Mouse (Mus musculus): ENCODE results near the gene Ceacam16.

Gene Ceacam16

DNA sequence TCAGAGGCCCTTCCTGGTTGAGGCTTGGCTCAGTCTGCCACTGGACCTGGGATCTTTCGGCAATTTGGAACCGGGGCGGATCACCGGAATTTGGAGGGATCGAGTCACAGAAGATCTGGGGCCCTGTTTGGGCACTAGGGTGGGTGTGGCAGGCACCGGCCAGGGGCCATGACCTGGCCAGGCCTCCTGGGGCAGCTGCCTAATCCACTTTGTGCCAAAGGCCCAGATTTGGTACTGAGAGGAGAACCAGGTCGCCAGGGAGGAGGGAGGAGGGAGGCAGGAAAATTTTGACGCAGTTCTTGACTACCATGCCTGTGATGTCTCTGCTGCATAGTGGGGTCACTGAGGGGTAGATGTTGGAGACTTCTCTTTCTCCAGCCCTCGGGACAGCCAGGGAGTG, at the start of gene Ceacam16:
Gene Ceacam16, minus strand, starts transcription at position 101 of the 400 bp plus-strand sequence.
- DNase-seq (ENCODE audit: low read depth, low spot score), result no peak

DNA sequence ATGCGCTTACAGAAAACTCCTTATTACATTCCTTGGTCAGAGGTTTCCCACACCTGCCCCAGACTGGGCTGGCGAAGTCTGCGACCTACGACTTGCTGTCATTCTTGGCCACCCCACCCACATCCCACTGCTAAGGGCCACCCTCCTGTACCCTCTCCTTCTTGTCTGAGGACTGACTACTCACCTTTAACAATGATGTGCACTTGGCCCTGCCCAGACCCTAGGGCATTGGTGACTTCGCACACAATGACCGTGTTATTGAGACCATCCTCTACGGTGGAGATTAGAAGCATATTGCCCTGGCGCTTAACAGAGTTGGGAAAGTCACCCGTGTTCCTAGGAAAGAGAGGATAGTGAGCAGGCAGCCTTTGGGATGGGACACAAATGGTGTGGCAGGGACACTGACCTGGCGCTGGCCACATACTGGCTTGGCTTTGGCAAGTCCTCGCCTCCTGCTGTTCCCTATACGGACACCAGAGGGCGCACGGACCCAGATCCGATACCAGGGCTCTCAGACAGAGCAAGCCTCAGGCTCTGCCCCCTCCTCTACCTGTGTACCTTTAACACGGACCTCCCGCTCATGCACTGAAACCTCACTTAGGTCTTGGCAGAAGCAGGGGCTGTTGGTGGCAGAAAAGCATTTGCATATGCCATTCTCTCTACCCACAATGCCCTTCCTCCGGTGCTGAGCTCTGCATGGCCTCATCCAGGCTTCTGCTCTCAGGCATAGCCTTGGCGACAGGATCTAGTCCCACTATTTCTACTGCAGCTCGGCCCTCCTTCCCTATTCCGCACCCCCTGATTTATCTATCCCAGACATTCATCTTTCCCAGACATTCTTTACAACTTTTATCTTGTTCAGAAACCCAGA, 49.6 kb upstream of the Ceacam16 start:
- DNase-seq (ENCODE audit: low read depth, low spot score), result peak; percentile 68

DNA sequence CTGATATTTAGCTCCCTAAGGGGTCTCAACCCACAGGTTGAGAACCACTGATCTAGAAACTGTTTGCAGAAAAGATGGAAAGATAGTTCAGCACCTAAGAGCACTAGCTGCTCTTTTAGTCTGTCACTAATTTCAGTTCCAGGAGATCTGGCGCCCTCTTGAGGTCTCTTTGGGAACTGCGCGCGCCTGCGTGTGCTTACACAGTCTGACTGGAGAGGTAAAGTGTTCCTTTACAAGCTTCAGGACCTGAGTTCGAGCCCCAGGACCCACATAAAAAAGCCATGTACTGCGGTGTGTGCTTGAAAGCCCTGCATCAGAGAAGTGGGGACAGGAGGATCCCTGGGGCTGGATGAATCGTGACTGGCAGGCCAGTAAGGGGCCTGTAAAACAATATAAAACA, 28.8 kb upstream of the Ceacam16 start:
- DNase-seq (ENCODE audit: low read depth, low spot score), result peak; percentile 29

DNA sequence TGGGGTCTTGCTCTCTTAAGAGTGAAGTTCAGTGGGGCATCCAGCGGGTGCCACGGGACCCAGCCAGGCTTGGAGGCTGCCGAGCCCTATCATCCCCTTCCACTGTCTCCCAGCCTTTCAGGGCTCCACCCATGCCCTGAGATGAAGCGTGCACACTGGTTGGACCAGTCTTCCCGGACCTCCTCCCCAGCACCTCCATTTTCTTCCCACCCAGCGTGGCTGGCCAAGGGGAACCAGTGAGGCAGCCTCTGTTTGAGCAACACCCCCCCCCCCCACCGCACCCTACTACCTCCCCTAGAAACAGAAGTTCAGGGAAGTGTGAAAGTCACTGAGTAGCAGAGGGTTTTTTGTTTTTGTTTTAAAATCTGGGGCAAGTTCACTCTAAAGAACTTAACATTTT, 26.8 kb upstream of the Ceacam16 start, which contains the start of gene Ceacam19:
Gene Ceacam19, minus strand, starts transcription at position 117 of the 400 bp plus-strand sequence.
- DNase-seq (ENCODE audit: low read depth, low spot score), result no peak

DNA sequence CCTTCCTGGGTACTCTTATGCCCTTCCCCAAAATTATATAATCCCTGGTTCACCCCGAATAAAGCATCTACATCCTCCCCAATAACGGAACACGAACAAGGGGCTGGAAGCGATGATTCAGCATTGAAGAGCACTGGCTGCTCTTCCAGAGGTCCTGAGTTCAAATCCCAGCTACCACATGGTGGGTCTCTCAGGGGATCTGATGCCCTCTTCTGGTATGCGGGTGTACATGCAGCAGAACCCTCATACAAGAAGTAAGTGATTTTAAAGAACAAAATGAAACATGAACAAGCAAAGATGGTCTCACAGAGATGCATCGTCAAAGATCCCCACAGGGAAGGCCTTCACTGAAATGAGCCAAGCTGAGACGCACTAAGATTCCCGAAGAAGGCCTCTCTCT, 19.7 kb upstream of the Ceacam16 start:
- no peak for DNase-seq (ENCODE audit: low read depth, low spot score)

DNA sequence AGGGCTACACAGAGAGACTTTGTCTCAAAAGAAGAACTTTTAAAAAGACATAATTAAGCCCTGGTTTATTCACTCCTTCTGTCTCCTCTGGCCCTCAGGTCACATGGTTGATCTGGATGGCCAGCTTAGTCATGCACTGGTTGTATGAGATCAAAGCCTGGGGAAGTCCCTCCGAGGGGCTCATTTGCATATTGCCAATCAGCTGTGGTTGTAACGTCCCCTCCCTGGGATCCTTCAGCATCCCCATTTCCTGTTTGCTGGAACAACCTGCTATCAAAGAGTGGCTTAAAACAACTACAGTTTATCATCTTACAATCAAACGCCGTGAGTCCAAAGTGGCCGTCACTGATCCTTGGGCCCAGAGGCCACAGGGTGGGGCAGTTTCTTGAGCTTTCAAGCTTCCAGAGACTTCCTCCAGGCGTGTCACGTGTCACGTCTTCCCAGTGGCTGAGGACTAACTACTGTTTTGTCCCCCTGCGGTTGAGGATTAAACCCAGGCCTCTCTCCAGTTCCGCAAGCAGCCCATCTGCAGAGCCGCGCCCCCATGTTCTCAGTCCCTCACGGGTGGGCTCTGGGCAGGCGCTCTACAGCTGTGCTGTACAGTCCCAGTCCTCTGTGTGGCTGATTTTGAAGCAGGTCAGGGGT, 15.8 kb upstream of the Ceacam16 start:
- no peak for DNase-seq (ENCODE audit: low read depth, low spot score)

DNA sequence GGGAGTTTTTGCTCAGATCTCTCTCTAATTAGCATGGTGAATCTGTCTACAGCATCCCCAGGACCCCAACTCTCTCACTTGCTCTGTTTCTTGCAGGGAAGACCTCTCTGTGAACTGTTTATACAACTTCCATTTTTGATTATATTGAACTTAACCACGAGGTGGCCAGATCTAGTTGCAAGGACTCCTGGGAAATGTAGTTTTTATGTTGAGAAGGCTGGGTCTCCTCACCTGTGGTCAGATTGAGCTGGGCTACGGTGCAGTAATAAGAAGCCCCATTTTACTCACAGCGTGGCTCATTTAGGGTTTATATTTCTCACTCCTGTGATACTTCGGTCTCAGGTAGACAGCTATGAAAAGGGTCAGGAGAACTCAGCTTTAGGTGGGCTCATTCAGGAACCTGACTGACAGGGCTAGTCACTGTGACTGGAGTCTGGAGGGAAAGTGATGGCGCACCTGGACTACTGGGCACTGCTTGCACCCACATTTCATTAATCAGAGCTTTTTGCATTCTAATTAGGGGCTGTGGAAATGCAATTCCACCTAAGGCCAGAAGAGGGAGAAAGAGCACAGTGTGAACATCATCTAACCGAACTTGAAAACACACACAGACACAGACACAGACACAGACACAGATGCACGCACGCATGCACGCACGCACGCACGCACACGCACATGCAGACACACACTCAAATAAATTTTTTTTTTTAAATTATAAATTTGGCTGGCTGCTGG, 15.0 kb upstream of the Ceacam16 start:
- DNase-seq (ENCODE audit: low read depth, low spot score), result peak; percentile 24

DNA sequence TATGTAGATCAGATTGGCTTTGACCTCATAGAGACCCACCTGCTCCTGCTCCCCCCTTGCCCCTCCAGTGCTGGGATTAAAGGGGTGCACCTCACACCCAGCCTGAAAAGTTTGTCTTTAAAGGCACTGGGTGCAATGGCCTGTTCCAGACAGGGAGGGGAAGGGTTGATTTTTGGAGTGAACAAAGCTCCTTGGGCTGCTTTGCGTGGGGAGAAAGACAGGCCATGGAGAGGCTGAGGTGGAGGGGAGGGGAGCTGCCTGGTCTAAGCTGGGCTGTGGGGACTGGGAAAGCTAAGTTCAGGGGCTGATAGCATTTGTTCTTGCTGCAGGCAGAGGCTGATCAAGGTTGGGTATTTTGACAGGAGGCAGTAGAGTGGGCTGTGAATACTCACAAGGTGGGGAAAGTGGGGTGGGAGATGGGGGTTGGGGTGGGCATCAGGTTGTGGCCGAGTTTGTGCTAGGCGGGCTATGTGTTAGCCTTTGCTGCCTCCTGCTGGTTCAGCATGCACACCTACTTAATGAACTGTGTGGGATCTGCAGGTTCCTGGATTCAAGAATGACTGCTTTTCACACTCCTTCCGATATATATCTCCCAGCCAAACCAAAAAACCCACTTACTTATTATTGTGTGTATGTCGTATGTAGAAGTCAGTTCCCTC, 11.0 kb upstream of the Ceacam16 start:
- peak; percentile 26 for DNase-seq (ENCODE audit: low read depth, low spot score)

DNA sequence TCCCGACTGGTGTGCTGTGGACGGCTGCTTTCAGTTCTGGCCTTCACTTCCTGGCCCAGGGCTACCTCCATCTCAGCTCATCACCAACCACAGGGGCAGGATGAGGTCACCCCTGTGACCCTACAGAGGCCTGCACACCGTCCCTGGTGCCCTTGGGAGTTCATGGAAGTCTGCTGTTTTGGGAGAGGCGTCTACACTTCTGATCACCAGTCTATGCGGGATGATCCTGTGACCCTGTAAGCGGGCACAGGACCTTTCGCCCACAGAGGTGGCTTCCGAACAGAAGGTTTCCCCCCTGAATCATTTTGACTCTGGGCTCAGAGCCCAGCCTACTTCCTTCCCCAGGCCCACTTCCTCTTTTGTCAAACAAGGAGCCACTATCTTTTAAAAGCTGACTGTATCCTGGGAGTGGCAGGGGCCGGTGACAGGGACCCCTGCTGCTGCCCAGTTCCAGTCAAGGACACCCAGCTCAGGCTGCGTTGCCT, 10.1 kb upstream of the Ceacam16 start:
- no peak for DNase-seq (ENCODE audit: low read depth, low spot score)

DNA sequence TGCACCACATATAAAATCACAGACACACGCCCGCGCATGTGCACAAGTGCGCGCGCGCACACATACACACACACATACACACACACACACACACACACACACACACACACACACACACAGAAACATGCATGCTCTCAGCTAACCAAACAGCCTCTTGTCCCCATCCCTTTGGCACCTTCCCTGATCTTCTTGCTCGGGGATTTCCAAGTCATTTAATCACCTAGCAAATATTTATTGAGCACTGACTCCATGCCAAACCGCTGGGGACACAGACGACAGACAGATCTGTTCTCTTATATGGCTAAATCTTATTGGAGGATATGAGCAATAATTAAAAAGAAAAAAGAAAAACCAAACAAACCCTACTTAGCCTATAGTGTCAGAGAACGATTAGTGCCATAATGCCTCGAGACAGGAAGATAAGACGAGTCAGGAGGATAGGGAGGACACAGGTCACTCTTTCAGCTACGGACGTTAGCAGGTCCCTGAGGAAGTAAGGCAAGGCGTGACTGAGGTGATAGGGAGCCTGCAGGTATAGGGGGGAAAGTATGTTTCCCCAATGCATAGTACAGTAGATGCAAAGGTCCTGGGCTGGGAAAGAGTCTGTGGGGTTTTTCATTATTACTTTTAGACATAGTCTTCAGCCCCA, 6.8 kb upstream of the Ceacam16 start:
- no peak for DNase-seq (ENCODE audit: low read depth, low spot score)

DNA sequence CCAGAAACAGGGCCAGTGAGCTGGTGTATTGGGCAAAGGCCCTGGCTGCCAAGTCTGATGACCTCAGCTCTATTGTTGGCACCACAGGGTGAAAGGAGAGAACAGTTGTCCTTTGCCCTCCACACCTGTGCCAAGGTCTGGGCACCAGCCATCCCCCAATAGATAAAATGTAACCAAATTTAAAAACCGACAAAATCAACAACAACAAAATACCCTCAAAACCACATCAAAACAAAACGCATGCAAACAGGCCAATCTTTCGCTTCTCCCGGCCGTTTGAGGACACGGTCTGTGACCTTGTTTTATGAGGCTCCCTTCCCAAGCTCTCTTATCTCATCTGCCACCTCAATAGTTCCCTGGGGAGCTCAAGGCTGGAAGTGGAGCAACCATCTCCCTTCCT, 5.4 kb upstream of the Ceacam16 start:
- no peak for DNase-seq (ENCODE audit: low read depth, low spot score)

DNA sequence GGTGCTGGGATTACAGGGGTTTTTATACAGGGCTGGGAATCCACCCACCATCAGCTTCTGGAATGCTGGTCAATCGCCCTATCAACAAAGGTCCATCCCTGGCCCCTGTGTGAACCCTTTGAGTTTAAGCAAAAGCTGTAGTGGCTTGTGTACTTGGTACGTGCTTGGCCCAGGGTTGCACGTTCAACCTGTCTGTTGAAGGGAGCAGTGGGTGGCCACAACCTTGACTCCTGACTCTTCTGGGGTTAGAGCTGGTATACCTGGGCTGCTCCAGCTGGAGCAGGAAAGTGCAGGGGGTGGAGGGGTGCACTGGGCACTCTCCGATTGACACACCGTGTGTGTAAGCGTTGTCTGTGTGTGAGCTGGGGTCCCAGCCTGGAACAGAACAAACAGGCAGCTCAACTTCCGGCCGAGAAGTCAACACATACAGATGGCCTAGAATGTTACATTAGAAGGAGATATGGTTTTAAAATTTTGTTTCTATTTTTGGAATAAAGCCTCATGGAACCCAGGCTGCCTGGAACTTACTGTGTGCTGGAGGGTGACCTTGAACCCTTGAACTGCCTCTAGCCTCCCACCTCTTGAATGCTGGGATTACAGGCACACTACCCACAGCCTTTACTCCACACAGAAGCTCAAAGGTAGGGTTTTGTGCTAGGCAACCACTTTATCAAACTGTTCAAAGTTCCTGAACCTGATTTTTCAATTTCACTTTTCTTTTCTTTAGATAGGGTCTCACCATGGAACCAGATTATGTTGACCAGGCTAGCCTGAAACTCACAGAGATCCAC, 4.3 kb upstream of the Ceacam16 start:
- no peak for DNase-seq (ENCODE audit: low read depth, low spot score)

DNA sequence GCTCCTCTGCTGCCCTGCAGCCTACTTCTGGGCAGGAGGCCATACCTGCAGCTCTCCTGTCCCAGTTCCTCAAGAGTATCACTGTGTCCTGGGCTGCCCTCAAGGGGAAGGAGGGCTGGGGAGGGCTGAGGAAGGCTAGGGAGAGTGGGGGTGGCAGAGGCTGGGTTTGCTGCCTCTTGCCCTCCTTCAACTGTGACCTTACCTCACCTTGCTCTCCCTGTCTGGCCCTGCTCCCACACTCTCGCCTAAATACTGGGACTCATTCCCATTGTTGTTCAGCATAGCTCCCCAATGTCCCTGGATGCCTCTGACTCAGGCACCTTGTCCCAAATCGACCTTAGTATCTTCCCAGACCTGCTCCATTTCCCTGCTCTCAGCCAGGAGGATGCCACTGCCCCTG, 3.1 kb upstream of the Ceacam16 start:
- DNase-seq (ENCODE audit: low read depth, low spot score), result no peak

DNA sequence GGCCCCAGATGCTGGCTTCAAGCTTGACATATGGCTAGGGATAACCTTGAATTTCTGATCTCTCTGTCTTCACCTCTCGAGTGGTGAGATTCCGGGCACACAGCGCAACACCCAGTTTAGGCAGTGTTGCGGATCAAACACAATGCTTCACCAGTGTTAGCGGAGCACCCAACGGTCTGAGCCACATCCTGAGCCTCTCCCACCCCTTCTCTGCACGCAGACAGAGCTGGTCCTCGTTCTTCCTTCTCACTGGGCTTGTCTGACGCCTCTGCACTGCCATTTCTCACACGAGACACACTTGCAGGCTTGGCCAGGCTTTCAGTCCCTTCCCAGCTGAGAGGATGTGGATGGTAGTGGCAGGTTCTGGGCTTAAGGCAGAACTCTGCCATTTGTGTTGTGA, 1.4 kb downstream of the Ceacam16 start:
- no peak for DNase-seq (ENCODE audit: low read depth, low spot score)

DNA sequence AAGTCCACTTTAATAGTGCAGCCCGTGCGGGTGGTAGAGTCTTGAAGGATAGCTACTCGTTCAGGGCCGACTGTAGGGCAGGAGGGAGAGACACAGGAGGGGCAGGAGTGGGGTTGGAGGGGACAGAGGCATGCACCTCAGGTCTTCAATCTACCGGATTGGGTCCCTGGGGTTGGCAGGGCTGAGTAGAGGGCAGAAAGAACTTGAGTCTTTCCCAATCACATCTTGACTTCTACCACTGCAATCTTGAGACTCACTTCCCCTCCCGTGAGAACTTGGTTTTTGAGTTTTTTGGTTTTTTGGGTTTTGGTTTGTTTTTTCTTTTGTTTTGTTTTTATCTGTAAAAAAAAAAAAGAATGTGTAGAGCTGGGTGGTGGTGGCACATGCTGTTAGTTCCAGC, 4.8 kb downstream of the Ceacam16 start:
- no peak for DNase-seq (ENCODE audit: low read depth, low spot score)

DNA sequence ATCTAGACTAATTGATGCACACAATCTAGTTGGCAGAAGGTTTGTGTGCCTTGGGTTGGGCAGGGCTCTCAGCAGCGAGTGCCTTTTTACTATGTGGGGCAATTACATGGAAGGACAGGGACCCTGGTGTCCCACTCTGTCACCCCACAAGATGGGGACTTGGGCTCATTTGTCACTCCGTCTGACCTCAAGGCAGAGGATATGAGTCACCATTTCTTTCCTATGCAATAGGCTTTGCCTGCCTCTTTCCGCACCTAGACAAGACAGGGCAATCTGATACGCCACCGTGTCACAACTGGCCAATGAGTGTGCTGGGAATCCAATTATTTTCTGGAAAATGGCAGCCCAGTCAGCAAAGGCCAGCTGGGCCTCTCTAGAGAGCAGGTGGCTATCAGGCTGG, 5.4 kb downstream of the Ceacam16 start:
- no peak for DNase-seq (ENCODE audit: low read depth, low spot score)

DNA sequence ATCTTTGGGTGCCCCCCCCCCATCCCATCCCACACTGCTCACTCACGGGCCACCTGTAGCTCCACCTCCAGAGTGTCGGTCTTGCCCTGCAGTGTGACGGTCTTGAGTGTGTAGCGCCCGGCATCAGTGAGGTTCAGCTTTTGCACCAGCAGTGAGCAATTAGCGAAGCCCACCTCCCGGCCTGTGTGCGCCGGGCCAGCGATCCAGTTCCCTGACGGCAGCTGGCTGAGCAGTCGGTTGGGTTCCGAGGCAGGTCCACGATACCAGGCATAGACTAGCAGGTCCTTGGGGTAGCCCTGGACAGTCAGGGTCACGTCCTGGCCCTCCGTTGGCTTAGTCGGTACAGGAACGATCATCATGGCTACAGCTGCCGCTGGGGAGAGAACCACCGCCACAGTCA, 7.6 kb downstream of the Ceacam16 start:
- DNase-seq (ENCODE audit: low read depth, low spot score), result no peak

DNA sequence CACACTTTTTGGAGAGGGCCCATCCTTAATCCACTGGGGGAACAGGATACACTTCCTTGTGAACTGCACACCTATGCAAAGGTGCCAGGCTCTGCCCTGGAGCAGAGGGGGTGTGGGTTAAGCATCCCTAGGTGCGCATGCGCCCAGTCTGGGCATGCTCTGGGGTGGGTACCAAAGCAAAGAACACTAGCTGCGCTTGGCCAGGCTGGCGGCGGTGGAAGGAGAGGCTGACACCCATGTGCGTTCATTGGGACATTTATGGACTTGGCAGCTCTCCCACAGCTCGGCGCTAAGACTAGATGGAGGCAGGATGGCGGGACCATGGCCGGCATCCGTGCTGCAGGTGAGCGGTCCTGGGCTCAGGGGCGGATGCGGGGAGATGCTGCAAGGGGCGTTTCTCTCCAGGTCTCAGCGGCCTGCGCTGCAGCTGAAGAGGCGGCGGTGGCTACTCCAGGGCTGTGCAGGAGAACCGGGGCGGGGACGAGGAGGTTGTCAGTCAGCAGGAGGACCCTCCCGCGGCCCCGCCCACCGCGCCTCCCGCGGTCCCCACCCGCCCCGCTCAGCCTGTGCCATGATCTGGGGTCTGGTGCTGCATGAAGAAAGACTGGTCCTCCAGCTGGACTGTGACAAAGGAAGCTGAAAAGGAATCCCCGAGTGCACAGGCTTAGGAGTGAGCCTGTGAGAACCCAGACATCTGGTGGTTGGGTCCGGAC, 9.1 kb downstream of the Ceacam16 start, which contains the start of gene Gm19345:
Gene Gm19345, plus strand, starts transcription at position 146 of the 713 bp plus-strand sequence.
- no peak for DNase-seq (ENCODE audit: low read depth, low spot score)

DNA sequence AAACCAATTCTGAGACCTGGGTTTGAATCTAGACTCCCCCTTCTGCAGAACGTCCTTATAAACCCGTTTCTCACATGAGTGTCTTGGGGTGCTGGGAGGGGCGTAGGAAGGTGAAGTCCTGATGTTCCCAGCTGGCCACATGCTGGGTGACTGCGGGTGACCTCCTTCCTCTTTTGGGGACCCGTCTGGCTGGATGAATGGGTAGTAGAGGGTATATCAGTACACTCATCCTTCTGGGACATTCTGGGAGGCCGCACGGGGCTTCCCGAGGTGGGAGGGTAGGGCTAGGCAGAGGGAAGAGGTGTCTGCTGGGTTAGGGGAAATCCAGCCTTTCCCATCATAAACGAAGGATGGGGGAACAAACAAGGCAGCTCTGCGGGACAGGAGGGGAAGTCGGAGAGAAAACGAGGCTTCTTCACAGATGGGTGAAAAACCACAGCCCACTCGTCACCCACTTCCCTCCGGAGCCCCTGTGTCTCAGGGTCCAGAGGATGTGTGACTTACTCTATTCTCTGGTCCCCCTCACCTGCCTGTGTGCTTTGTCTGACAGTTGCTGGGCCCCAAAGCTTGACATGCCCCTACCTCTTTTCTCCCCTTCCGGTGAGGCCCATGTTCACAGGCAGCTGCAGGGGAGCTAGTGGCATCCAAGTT, 16.5 kb downstream of the Ceacam16 start:
- no peak for DNase-seq (ENCODE audit: low read depth, low spot score)
